Mouse (Mus musculus) spleen, adult 2 months (tissue): ENCODE data around the gene Thsd7b. TPM values are rescaled to one million over a fixed set of nuclear protein-coding genes. Genes with fewer than 3 reads are reported as not detected.

Experiments
- DNase-seq, 2 experiments: peaks; one replicate each; pipeline versions ENCODE4 v3.0.0 to v3.0.0-alpha.2; 2012 to 2021; ENCODE audit warnings: low spot score in 2 of 2, low read depth in 1 of 2
- H3K27ac ChIP-seq: fragments of 200-500 bp; 2 replicates; pipeline ENCODE4 v1.5.1; 2012; ENCODE audit warnings: low read length, inconsistent platforms; ENCODE audit not compliant: insufficient read depth
- H3K27me3 ChIP-seq: fragments of 200-500 bp; 2 replicates; pipeline ENCODE4 v1.6.1; 2012; ENCODE audit warnings: mild to moderate bottlenecking, moderate library complexity, low read length, inconsistent platforms; ENCODE audit not compliant: control insufficient read depth, insufficient read depth
- H3K36me3 ChIP-seq: fragments of 200-500 bp; 2 replicates; pipeline ENCODE4 v1.6.1; 2012; ENCODE audit warnings: mild to moderate bottlenecking, low read length, inconsistent platforms; ENCODE audit not compliant: control insufficient read depth, insufficient read depth
- H3K4me1 ChIP-seq: fragments of 200-500 bp; 2 replicates; pipeline ENCODE4 v1.6.1; 2011; ENCODE audit warnings: inconsistent platforms; ENCODE audit not compliant: control insufficient read depth, insufficient read depth, insufficient read length
- H3K4me3 ChIP-seq: fragments of 200-500 bp; 2 replicates; pipeline ENCODE4 v1.5.1; 2011; ENCODE audit warnings: mild to moderate bottlenecking, inconsistent platforms; ENCODE audit not compliant: insufficient read depth, insufficient read length; ENCODE audit errors: extremely low read depth
- CTCF ChIP-seq: fragments of 200-500 bp; IDR thresholded peaks from 2 replicates; pipeline ENCODE4 v1.5.1; 2011; ENCODE audit warnings: mild to moderate bottlenecking, inconsistent platforms; ENCODE audit not compliant: insufficient read depth, insufficient read length, insufficient replicate concordance; ENCODE audit errors: extremely low read depth
- POLR2A ChIP-seq: fragments of 200-500 bp; IDR thresholded peaks from 2 replicates; pipeline ENCODE4 v1.6.1; 2011; ENCODE audit warnings: low read depth, low read length, inconsistent platforms
- WGBS: fragments of 180-500 bp; shearing (Covaris S2); methylation state at CpG from one replicate; pipeline ENCODE4 v1.1.7; 2018; 5-methylcytosine and 5-hydroxymethylcytosine counted together
- polyA plus RNA-seq: library from polyadenylated mRNA; depleted of rRNA; stranded (reverse); fragments of >200 nt; gene quantifications from 2 replicates; pipeline ENCODE4 v1.2.3, GENCODE M21; 2012

Thsd7b gene
- polyA plus RNA-seq, 1 experiment: 0.11 TPM

- Histone ChIP-seq H3K27ac (no peak overlapping the region), H3K4me1 (no peaks in the 10 kb centered on the region), H3K4me3 (no peak overlapping the region), H3K36me3 (no peaks in the 10 kb centered on the region), H3K27me3 (no peaks in the 10 kb centered on the region)
- 83% methylated on average over 2 of the region's 2 CpGs for WGBS
- TF ChIP-seq CTCF (no peak), POLR2A (no peak)
- no peak for DNase-seq
Observed at GRCm38 (mm10) chr1:129731991-129732390, 458.9 kb downstream of the Thsd7b start.

- Histone ChIP-seq H3K4me3 (no peak overlapping the region), H3K27ac (no peak overlapping the region), H3K27me3 (no peaks in the 10 kb centered on the region), H3K4me1 (no peaks in the 10 kb centered on the region), H3K36me3 (no peaks in the 10 kb centered on the region)
- 82% methylated on average over 3 of the region's 3 CpGs for WGBS
- TF ChIP-seq CTCF (no peak), POLR2A (no peak)
- DNase-seq: no peak
Observed at GRCm38 (mm10) chr1:129747595-129747994, 474.5 kb downstream of the Thsd7b start.

GRCm38 (mm10) chr1:129756548-129757240 lies 483.6 kb downstream of the Thsd7b start:
- WGBS: 59% methylated on average over 1 of the region's 1 CpGs
- Histone ChIP-seq H3K36me3 (no peaks in the 10 kb centered on the region), H3K4me1 (no peaks in the 10 kb centered on the region), H3K4me3 (no peak overlapping the region), H3K27me3 (no peaks in the 10 kb centered on the region), H3K27ac (no peak overlapping the region)
- TF ChIP-seq POLR2A (no peak), CTCF (no peak)
- DNase-seq: no peak

GRCm38 (mm10) chr1:129759003-129759402 lies 485.9 kb downstream of the Thsd7b start:
- no peaks in the 10 kb centered on the region for H3K27me3 ChIP-seq
- no peak for TF ChIP-seq POLR2A
- TF ChIP-seq CTCF: no peak
- no peaks in the 10 kb centered on the region for H3K4me1 ChIP-seq
- H3K4me3 ChIP-seq: no peak overlapping the region
- 94% methylated on average over 1 of the region's 1 CpGs for WGBS
- H3K27ac ChIP-seq: no peak overlapping the region
- no peaks in the 10 kb centered on the region for H3K36me3 ChIP-seq
- DNase-seq: no peak

GRCm38 (mm10) chr1:129761234-129761633 lies 488.1 kb downstream of the Thsd7b start:
- H3K27me3 ChIP-seq: no peaks in the 10 kb centered on the region
- no peak for DNase-seq
- TF ChIP-seq CTCF (no peak), POLR2A (no peak)
- 78% methylated on average over 1 of the region's 1 CpGs for WGBS
- no peak overlapping the region for H3K4me3 ChIP-seq
- no peaks in the 10 kb centered on the region for H3K36me3 ChIP-seq
- no peak overlapping the region for H3K27ac ChIP-seq
- H3K4me1 ChIP-seq: no peaks in the 10 kb centered on the region

GRCm38 (mm10) chr1:129764748-129765147 lies 491.6 kb downstream of the Thsd7b start:
- no peaks in the 10 kb centered on the region for H3K36me3 ChIP-seq
- no peak overlapping the region for H3K27ac ChIP-seq
- 44% methylated on average over 2 of the region's 2 CpGs for WGBS
- H3K4me3 ChIP-seq: no peak overlapping the region
- TF ChIP-seq CTCF (no peak), POLR2A (no peak)
- H3K27me3 ChIP-seq: no peaks in the 10 kb centered on the region
- no peaks in the 10 kb centered on the region for H3K4me1 ChIP-seq
- DNase-seq: no peak

GRCm38 (mm10) chr1:129777055-129777454 lies 504.0 kb downstream of the Thsd7b start:
- no peaks in the 10 kb centered on the region for H3K36me3 ChIP-seq
- no peak for DNase-seq
- H3K4me3 ChIP-seq: no peak overlapping the region
- H3K27me3 ChIP-seq: no peaks in the 10 kb centered on the region
- H3K4me1 ChIP-seq: no peaks in the 10 kb centered on the region
- no peak overlapping the region for H3K27ac ChIP-seq
- TF ChIP-seq CTCF: no peak
- WGBS: 10% methylated on average over 5 of the region's 5 CpGs
